Mouse (Mus musculus) A20 (cell line): ENCODE results near the gene Sez6l.

Experiments used
- DNase-seq: peaks from one replicate; pipeline ENCODE4 v3.0.0-alpha.2; 2011; ENCODE audit warnings: low read depth, low spot score

Gene Sez6l

DNA sequence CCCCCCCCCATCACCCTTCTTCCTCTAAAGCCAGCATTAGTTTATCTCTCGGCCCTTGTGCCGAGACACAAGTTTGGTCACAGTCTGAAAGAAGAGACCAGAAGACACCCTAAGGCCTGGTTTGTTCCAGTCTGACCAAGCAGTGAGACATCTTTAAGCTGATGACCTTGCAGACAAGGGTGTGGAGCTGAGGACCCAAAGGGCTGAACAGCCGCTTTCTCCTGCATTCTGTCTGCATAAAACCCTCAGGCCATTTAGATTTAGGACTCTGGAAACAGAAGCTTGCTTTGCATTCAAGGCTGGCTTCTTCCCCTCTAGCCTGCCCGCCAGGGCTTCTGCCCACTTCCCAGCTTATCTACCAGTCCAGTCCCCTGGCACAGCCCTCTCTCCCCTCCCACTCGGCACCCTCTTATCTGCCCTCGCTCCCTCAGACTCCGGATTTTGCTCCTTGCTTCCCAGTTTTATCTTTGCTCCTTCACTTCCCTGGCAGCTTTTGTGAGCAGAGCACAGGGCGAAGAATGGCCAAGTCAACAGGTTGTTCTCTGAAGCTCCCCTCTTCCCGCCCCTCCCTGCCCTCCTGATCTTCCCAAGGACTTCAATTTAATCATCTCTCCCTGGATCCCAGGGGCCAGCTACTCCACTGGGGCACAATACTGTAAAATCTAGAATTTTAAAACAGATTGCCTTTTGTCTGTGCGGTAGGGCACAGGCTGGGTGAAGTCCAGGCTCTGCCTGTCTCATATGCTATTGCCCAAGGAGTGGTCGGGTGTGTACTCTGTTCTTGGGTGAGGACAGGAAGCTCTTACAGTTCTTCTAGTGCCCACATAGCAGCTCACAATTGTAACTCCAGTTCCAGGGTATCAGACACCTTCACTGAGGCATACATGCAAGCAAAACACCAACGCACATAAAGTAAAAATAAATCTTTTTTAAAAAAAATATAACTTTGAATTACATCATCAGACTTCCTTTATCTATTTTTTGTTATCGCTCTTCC lies 77.8 kb downstream of the Sez6l start:
- DNase-seq: no peak

DNA sequence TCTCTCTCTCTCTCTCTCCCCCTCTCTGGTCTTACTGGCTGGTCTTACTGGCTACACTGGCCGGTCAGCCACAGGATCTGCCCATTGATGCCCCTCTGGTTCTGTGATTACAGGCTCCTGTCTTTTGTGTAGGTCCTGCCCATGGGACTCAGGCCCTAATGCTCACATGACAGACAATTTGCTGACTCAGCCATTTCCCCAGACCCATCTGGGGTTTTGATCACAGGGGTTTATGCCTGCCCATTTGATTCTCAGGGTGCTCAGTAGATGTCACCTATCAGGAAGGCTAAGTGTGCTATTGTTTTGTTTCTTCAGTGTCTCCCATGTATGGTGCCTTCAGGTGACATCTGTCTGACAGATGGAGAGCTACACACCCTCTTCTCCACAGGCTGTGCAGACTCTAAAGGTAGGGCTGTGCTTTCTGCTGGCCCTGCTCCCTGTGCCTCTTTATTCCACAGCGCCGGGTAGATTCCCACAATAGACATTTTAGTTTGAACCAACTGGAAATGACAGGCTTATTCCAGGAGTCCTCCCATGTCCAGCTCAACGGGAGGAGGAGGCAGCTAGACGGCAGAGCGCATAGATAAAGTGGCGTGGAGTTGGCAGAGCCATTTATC lies 80.1 kb downstream of the Sez6l start:
- no peak for DNase-seq

DNA sequence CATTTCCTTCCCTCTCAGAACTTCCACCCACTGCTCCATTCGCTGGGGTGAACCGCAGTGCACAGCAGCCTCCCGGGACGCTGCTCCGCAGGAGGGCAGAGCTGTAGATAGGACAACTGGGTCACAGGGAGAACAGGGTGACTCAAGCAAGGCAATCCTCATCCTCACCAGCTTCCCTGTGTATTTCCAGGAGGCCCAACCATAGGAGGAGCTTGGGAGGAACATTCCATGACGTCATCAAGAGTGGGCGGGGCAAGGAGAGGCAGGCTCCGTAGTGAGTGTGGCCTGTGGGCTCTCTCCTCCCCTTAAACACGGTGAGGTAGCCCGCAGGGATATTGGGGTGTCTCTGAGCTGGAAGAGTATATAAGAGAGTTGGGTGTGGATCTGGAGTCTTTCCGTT lies 83.5 kb downstream of the Sez6l start:
- no peak for DNase-seq

DNA sequence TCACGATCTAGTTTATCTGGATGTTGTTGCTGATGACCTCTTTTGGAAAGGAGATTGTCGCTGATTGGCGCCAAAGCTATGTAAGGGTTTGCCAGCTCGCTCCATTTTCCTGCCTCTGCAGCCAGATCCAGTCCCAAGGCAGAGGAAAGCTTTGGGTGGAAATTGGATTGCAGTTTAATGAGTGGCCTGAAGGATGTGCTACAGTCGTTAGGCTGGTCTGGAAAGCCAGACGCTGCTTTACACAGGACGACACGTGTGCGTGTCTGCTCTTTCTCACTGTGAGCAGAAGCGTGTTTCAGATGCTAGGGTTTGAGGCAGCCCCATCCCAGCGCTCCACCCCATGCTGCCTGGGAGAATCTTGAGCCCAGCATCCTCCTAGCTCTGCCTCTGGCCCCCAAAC lies 85.5 kb downstream of the Sez6l start:
- no peak for DNase-seq

DNA sequence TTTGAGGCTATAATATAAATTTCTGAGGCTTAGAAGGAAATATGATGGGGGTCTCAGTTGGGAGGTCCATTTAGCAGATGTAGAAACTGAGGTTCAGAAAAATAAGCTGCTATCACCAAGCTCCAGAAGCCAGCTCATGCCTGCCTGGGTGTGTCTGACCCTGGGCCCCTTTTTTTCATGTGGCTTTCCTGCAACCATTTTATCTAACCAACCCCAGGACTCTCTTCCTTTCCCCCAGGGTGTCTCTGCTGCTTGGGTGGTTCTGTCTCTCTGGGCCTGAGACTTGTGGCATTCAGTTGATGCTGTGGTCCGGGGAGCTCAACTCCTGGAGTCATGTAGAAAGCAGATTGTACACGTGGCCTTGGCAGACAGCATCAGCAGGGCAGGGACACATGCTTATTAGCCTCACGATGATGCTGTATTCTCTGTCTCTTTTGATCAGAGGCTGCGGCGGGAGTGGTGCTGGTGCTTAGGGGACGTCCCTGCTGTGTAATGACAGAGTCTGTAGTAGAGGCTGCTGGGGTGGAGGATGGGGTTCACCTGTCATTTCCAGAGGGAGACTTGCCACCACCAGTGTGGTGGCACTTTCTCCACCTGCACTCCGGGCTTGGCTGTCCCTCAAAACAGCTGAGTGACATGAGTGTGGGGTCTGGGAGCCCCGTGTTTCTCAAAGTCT lies 88.7 kb downstream of the Sez6l start:
- DNase-seq: no peak

DNA sequence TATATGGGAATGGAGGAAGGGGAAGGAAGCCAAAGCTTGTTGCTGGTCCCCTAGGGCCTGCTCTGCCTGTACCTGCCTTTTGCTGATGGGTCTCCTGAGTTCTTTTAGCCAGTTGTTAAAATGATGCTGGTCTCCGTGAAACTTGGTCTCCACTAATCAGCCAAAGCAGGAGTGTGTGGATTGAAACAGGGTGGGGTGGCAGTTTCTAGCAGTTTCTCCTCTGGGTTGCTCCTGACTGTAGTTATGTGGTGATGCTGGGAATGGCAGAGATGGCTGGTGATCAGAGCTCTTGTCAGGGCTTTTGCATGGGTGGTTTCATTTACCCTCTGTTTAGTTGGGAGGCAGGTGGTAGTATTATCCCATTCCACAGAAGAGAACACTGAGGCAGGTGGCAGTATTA lies 89.5 kb downstream of the Sez6l start:
- no peak for DNase-seq

DNA sequence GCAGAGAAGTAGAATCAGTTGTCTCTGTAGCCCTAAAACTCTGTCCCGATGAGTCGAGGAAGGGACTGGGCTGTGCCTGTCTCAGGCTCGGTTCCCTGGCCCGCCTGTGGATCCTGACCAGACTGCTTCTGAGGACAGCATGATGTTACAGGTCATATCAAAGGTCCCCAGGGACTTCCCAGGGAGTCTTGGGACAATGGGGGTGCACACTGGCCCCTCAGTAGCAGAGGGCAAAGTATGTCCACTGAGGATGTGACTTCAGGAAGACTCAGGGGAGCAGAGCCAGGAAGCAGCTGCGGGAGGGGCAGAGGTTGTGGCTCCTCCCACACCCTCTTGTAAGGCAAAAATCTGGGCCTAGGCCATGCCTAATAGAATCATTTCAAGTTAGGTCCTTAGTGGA lies 90.6 kb downstream of the Sez6l start:
- no peak for DNase-seq

DNA sequence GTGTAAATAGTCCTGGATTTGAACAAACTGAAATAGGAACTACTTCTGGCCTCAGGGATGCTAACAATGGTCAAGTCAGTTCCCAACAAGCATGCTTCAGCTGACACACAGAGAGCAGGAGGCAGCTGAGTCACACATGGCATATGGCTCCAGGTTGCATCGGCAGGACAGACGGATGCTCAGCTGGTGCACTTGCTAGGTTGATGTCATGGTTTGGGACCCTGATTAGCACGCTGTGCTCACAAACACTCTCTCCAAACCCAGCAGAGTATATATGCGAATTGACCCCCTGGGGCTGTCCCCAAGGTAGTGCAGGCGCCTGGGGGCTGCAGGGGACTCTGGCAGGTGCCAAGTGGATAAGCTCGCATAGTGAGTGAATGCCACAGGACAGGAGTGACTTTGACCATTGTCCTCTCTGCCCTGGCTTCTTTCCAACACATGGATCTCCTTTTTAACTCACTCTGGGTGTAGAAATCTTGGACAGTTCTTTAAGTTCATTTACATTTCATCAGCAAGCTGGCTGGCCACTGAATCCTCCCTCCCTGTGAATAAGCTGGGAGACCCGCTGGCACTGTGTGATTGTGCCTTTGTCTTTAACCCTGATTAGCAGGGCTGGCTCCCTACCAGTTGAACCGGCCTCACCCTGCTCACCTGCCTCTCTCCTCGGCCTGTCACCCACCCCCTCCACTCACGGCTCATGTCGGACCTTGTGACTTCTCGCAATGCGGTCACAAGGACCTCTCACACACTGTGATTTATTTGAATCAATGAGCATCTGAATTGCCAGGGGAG lies 91.9 kb downstream of the Sez6l start:
- DNase-seq: no peak

DNA sequence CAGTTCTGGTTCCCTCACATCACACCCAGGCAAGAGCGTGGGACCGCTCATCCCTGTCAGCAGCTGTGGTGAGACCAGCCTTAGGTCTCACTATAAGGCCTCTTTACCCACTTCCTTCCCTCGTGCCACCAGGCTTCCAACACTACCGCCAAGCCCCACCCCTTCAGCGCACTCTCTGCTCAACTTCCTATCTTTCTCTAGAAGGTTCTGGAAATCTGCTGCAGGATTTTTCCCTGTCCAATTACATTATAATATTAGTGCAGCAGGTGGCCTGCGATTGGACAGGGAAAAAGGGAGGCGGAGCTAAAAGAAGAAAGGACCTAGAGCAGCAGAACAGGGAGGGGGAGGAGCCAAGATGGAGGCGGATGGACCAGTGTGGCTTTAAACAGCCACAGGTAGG lies 94.0 kb downstream of the Sez6l start:
- no peak for DNase-seq

DNA sequence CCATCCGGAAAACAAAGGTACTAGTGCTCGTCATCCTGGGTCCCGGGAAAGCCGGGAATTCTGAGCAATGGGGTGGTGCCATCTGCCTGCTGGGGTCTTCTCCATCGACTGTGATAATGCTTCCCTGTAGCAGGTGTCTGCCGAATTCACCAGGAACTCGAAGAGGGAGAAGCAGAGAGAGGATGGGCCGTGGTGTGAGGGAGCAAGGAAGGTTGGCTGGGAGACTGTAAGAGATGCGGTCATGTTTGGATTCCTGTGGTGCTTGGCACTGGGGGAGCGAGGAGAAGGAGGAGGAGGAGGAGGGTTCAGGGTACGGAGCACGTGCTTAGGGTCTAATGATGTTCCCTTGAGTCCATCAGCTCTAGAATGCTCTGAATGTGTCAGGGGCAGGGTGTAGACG lies 94.4 kb downstream of the Sez6l start:
- no peak for DNase-seq

DNA sequence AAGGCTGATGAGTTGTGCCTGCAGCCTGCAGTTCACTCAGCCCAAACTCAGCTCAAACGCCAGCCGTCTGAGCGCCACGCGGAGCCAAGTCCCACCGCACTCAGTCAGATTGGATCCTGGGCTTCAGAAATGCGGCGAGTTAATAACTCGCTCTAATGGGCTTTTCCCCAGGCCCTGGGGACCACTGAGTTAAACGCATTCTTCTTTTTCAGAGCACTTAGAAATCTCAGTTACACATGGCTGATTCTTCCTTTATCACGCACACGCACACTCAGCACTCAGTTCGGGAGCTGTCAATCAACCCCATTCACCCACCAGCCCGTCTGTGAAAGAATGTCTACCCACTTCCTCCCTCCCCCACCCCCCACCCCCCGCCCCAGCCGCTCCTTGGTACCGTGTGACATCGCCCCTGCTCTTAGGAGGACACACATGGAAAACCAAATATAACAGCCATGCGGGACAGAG lies 95.0 kb downstream of the Sez6l start:
- no peak for DNase-seq

DNA sequence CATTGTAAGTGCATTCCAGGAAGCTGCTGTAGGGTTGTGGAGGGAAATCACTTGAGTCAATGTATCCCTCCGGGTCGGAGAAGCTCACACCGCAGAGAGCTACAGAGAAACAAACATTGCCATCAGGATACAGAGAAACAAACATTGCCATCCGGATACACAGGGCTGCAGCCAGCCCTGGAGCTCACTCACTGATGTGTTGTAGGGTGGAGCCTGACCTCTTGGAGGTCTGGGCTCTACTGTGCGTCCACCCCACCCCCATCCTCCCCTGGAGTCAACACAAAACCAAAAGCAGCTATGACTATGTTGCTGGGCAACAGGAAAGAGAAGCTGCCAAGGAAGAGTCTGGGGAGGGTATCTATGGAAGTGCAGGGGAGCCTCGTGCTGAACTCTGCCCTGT lies 103.5 kb downstream of the Sez6l start:
- no peak for DNase-seq

DNA sequence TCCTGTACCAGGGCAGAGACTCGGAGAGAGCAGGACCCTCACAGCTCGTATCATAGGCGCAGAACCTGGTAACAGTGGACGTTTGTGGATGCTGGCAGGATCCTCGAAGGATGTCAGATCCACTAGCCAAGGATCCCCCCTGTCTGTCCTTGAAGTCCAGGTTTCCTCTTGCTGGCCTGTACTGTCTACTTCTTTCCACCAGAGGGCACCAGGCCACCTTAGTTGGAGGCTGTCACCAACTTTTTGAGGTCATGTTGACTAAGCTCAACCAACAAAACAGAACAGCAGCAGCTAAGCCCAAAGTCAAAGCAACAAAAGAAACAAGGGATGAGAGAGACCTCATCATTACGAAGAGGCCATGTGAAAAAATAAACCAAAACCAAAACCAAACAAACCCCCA lies 106.8 kb downstream of the Sez6l start:
- peak; percentile 2 for DNase-seq

DNA sequence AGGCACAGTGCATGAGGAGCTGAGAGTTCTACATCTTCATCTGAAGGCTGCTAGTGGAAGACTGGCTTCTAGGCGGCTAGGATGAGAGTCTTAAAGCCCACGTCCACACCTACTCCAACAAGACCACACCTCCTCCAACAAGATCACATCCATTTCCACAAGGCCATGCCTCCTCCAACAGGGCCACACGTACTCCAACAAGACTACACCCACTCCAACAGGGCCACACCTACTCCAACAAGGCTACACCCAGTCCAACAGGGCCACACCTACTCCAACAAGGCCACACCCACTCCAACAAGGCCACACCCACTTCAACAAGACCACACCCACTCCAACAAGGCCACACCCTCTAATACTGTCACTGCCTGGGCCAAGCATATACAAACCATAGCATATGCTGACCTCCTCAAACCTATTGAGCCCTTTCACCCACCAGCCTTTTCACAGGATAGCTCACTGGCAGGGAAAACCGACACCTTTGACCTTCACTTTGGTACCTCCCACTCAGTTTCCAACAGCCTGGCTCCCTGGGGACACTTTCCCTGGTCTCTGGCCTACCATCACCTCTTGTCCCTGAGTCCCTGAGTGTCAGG lies 107.9 kb downstream of the Sez6l start:
- no peak for DNase-seq

DNA sequence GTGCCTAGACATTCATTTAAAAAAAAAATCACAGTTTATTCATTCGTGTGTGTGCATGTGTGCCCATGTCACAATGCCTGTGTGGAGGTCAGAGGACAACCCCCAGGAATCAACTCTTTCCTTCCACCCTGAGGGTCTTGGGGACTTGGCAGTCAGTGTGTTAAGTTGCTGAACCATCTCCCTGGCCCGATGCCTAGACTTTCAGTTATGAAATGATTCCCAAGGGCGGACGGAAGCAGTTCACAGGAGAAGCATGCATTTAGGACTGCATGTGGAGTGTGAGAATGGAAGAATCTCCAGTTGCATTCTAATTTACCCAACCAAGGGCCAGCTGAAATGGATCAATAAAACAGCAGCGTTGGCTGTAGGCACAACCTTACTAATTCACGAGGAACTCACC lies 110.7 kb downstream of the Sez6l start:
- DNase-seq: no peak

DNA sequence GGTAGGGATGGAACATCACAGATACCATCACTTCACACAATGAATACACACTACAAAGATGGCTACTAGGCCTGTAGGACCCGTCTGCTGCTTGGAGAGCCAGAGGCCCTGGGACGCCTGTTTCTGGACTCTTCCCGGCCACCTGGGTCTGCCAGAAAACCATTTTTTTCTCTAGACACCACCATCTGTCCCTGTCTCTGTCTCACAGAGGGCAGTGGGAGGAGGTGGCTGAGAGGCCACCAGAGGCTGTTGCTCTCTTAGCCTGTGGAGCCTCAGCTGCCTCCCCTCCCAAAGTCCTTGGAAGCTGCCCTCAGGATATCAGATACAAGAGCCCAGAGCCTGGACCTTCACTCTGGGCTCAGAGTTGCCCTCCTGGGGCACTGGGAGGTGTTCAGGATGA lies 117.1 kb downstream of the Sez6l start:
- no peak for DNase-seq

DNA sequence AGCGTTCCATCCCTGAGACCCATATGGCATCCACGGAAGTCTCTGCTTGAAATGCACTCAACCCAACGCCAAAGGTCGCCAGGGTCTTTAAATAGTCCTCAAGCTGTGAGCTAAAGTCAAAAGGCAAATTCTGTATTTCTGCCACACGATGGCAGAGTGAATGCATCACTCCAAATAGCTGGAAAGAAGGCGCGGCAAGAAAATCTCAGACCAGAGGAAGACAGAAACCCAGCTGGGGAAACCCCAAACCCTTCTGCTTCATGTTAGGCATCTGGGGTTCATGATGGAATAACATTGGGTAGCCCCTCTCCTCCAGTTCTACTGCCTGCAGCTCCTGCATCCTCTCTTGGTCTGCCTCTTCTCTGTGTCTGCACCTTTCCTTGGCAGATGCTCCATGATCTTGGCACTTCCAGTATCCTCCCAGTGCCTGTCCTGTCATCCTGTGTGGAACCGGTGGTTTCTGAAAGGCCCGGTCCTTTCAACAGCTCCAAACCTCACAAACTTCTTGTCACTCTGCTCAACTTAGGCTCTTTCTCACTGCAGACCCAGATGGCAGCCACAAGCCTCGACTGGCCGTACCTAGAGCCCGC lies 121.9 kb downstream of the Sez6l start:
- DNase-seq: no peak

DNA sequence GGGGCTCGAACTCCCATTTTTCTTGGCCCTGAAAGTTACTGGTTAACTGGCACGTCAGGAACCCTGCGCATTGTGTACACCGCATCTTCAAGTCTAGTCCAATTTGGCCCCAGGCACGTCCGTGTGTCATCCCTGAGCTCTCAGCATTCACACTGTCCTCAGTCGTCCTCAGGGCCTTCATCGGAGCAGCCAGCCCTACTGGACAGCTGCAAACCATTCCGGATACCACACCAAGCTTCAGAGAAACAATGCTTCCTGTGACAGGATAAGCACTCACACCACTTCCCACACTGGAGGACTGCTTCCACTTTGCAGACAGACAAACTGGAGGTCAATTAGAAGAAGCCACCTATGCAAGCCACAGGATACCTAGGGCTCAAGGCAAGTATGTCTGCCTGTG lies 123.9 kb downstream of the Sez6l start:
- no peak for DNase-seq

DNA sequence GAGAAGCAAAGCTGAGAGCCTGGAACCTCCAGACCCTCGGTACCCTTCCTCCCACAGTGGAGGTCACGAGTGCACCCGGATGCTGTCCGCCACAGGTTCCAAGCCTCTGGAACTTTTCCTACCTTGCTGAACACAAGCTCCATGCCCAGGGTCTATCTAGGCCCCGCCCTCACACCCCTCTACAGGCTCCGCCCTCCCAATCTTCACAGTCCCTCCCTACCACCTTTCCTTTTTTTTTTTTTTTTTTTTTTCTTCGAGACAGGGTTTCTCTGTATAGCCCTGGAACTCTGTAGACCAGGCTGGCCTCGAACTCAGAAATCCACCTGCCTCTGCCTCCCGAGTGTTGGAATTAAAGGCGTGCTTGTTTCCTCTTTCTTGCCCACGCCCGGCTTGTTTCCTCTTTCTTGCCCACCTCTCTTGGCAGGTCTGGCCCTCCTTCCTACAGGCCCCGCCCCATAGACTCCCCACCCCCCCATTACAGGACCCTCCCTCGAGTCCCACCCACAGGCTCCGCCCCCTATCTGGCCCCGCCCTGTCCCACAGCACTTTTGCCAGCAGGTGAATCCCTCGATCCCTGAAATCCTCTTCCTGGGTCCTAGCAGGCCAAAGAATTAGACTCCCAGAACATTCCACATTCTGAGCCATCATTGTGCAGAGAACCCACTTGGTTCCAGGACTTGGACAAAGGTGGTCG lies 128.1 kb downstream of the Sez6l start, which contains the start of gene Gm6588:
Gm6588 (plus strand) TSS at position 680 of the 694 bp plus-strand sequence.
- no peak for DNase-seq

DNA sequence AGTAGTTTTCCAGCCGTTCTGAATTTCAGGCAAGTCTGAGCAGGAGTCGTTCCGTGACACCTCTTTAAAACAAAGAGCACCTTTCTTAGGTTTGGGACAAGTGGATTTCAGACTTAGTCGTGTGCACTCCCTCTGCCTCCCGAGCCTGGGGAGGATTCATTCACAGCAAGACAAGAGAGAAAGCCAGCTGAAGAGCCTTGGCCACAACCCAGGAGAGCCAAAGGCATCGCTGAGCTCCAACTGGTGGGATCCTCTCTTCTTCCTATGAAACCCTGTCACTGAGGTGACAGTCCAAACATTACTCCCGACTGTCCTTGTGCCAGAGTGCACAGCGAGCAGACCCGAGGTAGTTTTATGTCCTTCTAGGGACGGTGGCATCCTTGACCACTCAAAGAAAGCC lies 138.4 kb downstream of the Sez6l start:
- DNase-seq: no peak
